Mouse (Mus musculus) spleen, adult 2 months (tissue): ENCODE measurements around the gene 3110082I17Rik. TPM values are rescaled to one million over a fixed set of nuclear protein-coding genes. Genes with fewer than 3 reads are reported as not detected.

Source experiments
- DNase-seq, 2 experiments: peaks; one replicate each; pipeline versions ENCODE4 v3.0.0 to v3.0.0-alpha.2; 2012 to 2021; ENCODE audit warnings: low spot score in 2 of 2, low read depth in 1 of 2
- H3K27ac ChIP-seq: fragments of 200-500 bp; 2 replicates; pipeline ENCODE4 v1.5.1; 2012; ENCODE audit warnings: low read length, inconsistent platforms; ENCODE audit not compliant: insufficient read depth
- H3K27me3 ChIP-seq: fragments of 200-500 bp; 2 replicates; pipeline ENCODE4 v1.6.1; 2012; ENCODE audit warnings: mild to moderate bottlenecking, moderate library complexity, low read length, inconsistent platforms; ENCODE audit not compliant: control insufficient read depth, insufficient read depth
- H3K36me3 ChIP-seq: fragments of 200-500 bp; 2 replicates; pipeline ENCODE4 v1.6.1; 2012; ENCODE audit warnings: mild to moderate bottlenecking, low read length, inconsistent platforms; ENCODE audit not compliant: control insufficient read depth, insufficient read depth
- H3K4me1 ChIP-seq: fragments of 200-500 bp; 2 replicates; pipeline ENCODE4 v1.6.1; 2011; ENCODE audit warnings: inconsistent platforms; ENCODE audit not compliant: control insufficient read depth, insufficient read depth, insufficient read length
- H3K4me3 ChIP-seq: fragments of 200-500 bp; 2 replicates; pipeline ENCODE4 v1.5.1; 2011; ENCODE audit warnings: mild to moderate bottlenecking, inconsistent platforms; ENCODE audit not compliant: insufficient read depth, insufficient read length; ENCODE audit errors: extremely low read depth
- CTCF ChIP-seq: fragments of 200-500 bp; IDR thresholded peaks from 2 replicates; pipeline ENCODE4 v1.5.1; 2011; ENCODE audit warnings: mild to moderate bottlenecking, inconsistent platforms; ENCODE audit not compliant: insufficient read depth, insufficient read length, insufficient replicate concordance; ENCODE audit errors: extremely low read depth
- POLR2A ChIP-seq: fragments of 200-500 bp; IDR thresholded peaks from 2 replicates; pipeline ENCODE4 v1.6.1; 2011; ENCODE audit warnings: low read depth, low read length, inconsistent platforms
- WGBS: fragments of 180-500 bp; shearing (Covaris S2); methylation state at CpG from one replicate; pipeline ENCODE4 v1.1.7; 2018; 5-methylcytosine and 5-hydroxymethylcytosine counted together
- polyA plus RNA-seq: library from polyadenylated mRNA; depleted of rRNA; stranded (reverse); fragments of >200 nt; gene quantifications from 2 replicates; pipeline ENCODE4 v1.2.3, GENCODE M21; 2012

3110082I17Rik gene
- polyA plus RNA-seq, 1 experiment = 5.2 TPM

- no peak overlapping the region for H3K4me3 ChIP-seq
- WGBS = 82% methylated on average over 9 of the region's 9 CpGs
- H3K27me3 ChIP-seq = no peaks in the 10 kb centered on the region
- no peak for DNase-seq
- no peaks in the 10 kb centered on the region for H3K36me3 ChIP-seq
- H3K27ac ChIP-seq = no peak overlapping the region
- no peaks in the 10 kb centered on the region for H3K4me1 ChIP-seq
- TF ChIP-seq CTCF (no peak), POLR2A (no peak)
These were observed 35.1 kb downstream of the 3110082I17Rik start for GRCm38 (mm10) chr5:139425198-139425597.

- Histone ChIP-seq H3K36me3 (no peaks in the 10 kb centered on the region), H3K4me1 (no peaks in the 10 kb centered on the region), H3K27ac (no peak within 1 kb of the TSS), H3K27me3 (no peaks in the 10 kb centered on the region), H3K4me3 (no peak within 1 kb of the TSS)
- TF ChIP-seq POLR2A = no peak
- no peak for TF ChIP-seq CTCF
- 92% methylated on average over 21 of the region's 21 CpGs for WGBS
- no peak for DNase-seq
These were observed 37.1 kb downstream of the 3110082I17Rik start, which contains the start of gene Gper1 for GRCm38 (mm10) chr5:139423026-139423865. Gper1 (plus strand) TSS chr5:139423151.

- DNase-seq = no peak
- Histone ChIP-seq H3K4me1 (no peaks in the 10 kb centered on the region), H3K27ac (no peak overlapping the region), H3K27me3 (no peaks in the 10 kb centered on the region), H3K4me3 (no peak overlapping the region), H3K36me3 (no peaks in the 10 kb centered on the region)
- TF ChIP-seq POLR2A (no peak), CTCF (no peak)
- 15% methylated on average over 3 of the region's 3 CpGs for WGBS
These were observed 41.7 kb downstream of the 3110082I17Rik start for GRCm38 (mm10) chr5:139418633-139419032.

GRCm38 (mm10) chr5:139418110-139418509 is 42.2 kb downstream of the 3110082I17Rik start:
- Histone ChIP-seq H3K36me3 (no peaks in the 10 kb centered on the region), H3K4me3 (no peak overlapping the region), H3K4me1 (no peaks in the 10 kb centered on the region), H3K27me3 (no peaks in the 10 kb centered on the region), H3K27ac (no peak overlapping the region)
- DNase-seq = no peak
- 60% methylated on average over 2 of the region's 2 CpGs for WGBS
- TF ChIP-seq POLR2A (no peak), CTCF (no peak)

GRCm38 (mm10) chr5:139417480-139417879 is 42.8 kb downstream of the 3110082I17Rik start:
- Histone ChIP-seq H3K4me1 (no peaks in the 10 kb centered on the region), H3K27me3 (no peaks in the 10 kb centered on the region), H3K36me3 (no peaks in the 10 kb centered on the region), H3K4me3 (no peak overlapping the region), H3K27ac (no peak overlapping the region)
- TF ChIP-seq CTCF (no peak), POLR2A (no peak)
- WGBS = 88% methylated on average over 2 of the region's 3 CpGs
- no peak for DNase-seq

- Histone ChIP-seq H3K27me3 (no peaks in the 10 kb centered on the region), H3K36me3 (no peaks in the 10 kb centered on the region), H3K4me3 (no peak overlapping the region), H3K4me1 (no peaks in the 10 kb centered on the region), H3K27ac (no peak overlapping the region)
- 93% methylated on average over 4 of the region's 4 CpGs for WGBS
- TF ChIP-seq POLR2A (no peak), CTCF (no peak)
- DNase-seq = no peak
These were observed 43.4 kb downstream of the 3110082I17Rik start for GRCm38 (mm10) chr5:139416942-139417341.

GRCm38 (mm10) chr5:139415001-139415400 is 45.3 kb downstream of the 3110082I17Rik start:
- no peaks in the 10 kb centered on the region for H3K4me1 ChIP-seq

More at GRCm38 (mm10) chr5:139415001-139415400, 45.3 kb downstream of the 3110082I17Rik start:
- Histone ChIP-seq H3K4me3 (no peak overlapping the region), H3K27ac (no peak overlapping the region), H3K36me3 (no peaks in the 10 kb centered on the region), H3K27me3 (no peaks in the 10 kb centered on the region)
- no peak for DNase-seq
- TF ChIP-seq POLR2A (no peak), CTCF (no peak)
- WGBS = 92% methylated on average over 5 of the region's 5 CpGs
